Comparison of ENCODE assay signal across 24 mouse cellular contexts in the genomic region with DNA sequence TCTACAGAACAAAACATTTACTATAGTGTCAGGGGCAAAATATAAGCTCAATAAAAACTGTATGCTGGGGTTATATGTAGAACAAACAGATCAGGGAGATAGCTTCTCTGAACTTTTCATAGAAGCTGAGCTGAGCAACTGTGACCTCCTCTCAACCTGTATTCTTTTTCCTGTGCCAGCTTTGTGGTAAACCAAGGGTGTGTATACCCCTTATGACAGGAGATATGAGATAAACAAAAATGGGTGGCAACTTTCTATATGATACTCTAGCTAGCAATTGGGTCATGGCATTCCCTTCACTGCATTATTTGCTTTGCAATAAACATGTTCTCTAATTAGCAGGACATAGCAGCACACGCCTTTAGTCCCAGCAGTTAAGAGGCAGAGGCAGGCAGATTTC.
DNase-seq lines count a peak whose midpoint lies in the region; ATAC-seq and TF ChIP-seq lines count a peak whose summit lies in the region.
"Had no signal": no experiment of that assay in that cellular context is flagged by ENCODE, and none has a peak within 500 bp of the region (broad histone marks: within the 10 kb centered on the region; RNA-seq: fewer than 3 reads in every experiment).

No protein-coding gene starts in this region.

- H3K27me3 ChIP-seq in kidney, embryonic 16.5 days (ENCODE audit: insufficient read depth, low read length) = peaks cover 10% of the 10 kb centered on the region; the same call in 1 of the 2 replicates
- no peaks in the 10 kb centered on the region for H3K27me3 ChIP-seq in kidney, embryonic 14.5 days (ENCODE audit: control insufficient read depth, insufficient read depth, low read length)
- no peaks in the 10 kb centered on the region for H3K27me3 ChIP-seq in thymus, adult 2 months (ENCODE audit: control insufficient read depth, insufficient read depth, low read length)
- no peaks in the 10 kb centered on the region for H3K27me3 ChIP-seq in heart, embryonic 11.5 days (ENCODE audit: control insufficient read depth, insufficient read depth, low read length)
- H3K27me3 ChIP-seq: stomach, embryonic 15.5 days had no signal

- DNase-seq in thymus, postnatal 14 days = peak; percentile 11
- DNase-seq in thymus, adult 2 months = no peak
- peak; percentile 29 for DNase-seq in induced T-regulatory cell, adult 2 months (ENCODE audit: low read depth)
- DNase-seq: adrenal gland, postnatal 36 days; B cell, adult 2 months; cerebellum, adult 9-10 months; forebrain, postnatal 0 days; heart, postnatal 4 days; kidney, postnatal 25 days; liver, postnatal 0 days; lung, postnatal 14 days; thymus, postnatal 25 days had no signal

- no peaks in the 10 kb centered on the region for H3K36me3 ChIP-seq in kidney, embryonic 16.5 days (ENCODE audit: insufficient read depth, low read length)
- H3K36me3 ChIP-seq in kidney, embryonic 14.5 days (ENCODE audit: control insufficient read depth, insufficient read depth, low read length) = no peaks in the 10 kb centered on the region
- no peaks in the 10 kb centered on the region for H3K36me3 ChIP-seq in thymus, adult 2 months (ENCODE audit: control insufficient read depth, insufficient read depth, low read length)
- no peaks in the 10 kb centered on the region for H3K36me3 ChIP-seq in heart, embryonic 11.5 days (ENCODE audit: control insufficient read depth, insufficient read depth, low read length)
- H3K36me3 ChIP-seq: embryonic facial prominence, embryonic 10.5 days; limb, embryonic 12.5 days; neural tube, embryonic 15.5 days; stomach, embryonic 15.5 days had no signal

- no peak for ATAC-seq in kidney, embryonic 16.5 days (ENCODE audit: low FRiP score, low TSS enrichment)
- no peak for ATAC-seq in kidney, embryonic 14.5 days (ENCODE audit: low FRiP score, low TSS enrichment)
- no peak for ATAC-seq in frontal cortex, adult (ENCODE audit: low TSS enrichment)
- ATAC-seq in heart, embryonic 11.5 days (replicated peaks; ENCODE audit: insufficient number of reproducible peaks, low FRiP score, low TSS enrichment) = no peak
- ATAC-seq: forebrain, postnatal 0 days; hindbrain, embryonic 16.5 days; intestine, postnatal 0 days; liver, postnatal 0 days had no signal

- no peak overlapping the region for H3K4me3 ChIP-seq in kidney, embryonic 16.5 days (ENCODE audit: low read length)
- no peak overlapping the region for H3K4me3 ChIP-seq in kidney, embryonic 14.5 days (ENCODE audit: low read length)
- H3K4me3 ChIP-seq in thymus, adult 2 months (ENCODE audit: control insufficient read depth, insufficient read depth, low read length) = no peak overlapping the region
- H3K4me3 ChIP-seq in heart, embryonic 11.5 days (ENCODE audit: low read depth, low read length) = no peak overlapping the region
- H3K4me3 ChIP-seq: embryonic facial prominence, embryonic 10.5 days; layer of hippocampus, adult 2 months; limb, embryonic 12.5 days; neural tube, embryonic 15.5 days; stomach, embryonic 15.5 days had no signal

- no peak overlapping the region for H3K9ac ChIP-seq in kidney, embryonic 16.5 days (replicated peaks; ENCODE audit: low read length)
- no peak overlapping the region for H3K9ac ChIP-seq in kidney, embryonic 14.5 days (ENCODE audit: low read depth, low read length)
- no peak overlapping the region for H3K9ac ChIP-seq in heart, embryonic 11.5 days (ENCODE audit: low read depth, low read length)
- H3K9ac ChIP-seq: forebrain, postnatal 0 days; limb, embryonic 12.5 days; liver, postnatal 0 days; neural tube, embryonic 15.5 days; stomach, embryonic 15.5 days had no signal

- TF ChIP-seq CTCF in thymus, adult 2 months (IDR thresholded peaks at IDR 0.05; ENCODE audit: borderline replicate concordance, control insufficient read depth, extremely low read depth, insufficient read depth, low read length, poor library complexity) = no peak

- no peak for TF ChIP-seq POLR2A in thymus, adult 2 months (IDR thresholded peaks at IDR 0.05; ENCODE audit: control insufficient read depth, extremely low read depth, insufficient read depth, low read length, poor library complexity)

- WGBS in kidney, embryonic 16.5 days = 78% methylated on average over 1 of the region's 1 CpGs
- 71% methylated on average over 1 of the region's 1 CpGs for WGBS in kidney, embryonic 14.5 days
- WGBS in thymus, adult 2 months = 93% methylated on average over 1 of the region's 1 CpGs
- WGBS in heart, embryonic 11.5 days (ENCODE audit: insufficient replicate concordance) = 75% methylated on average over 1 of the region's 1 CpGs

- H3K27ac ChIP-seq in kidney, embryonic 16.5 days (ENCODE audit: low read length) = peak overlapping the region; percentile 77; the same call in 1 of the 2 replicates
- H3K27ac ChIP-seq in kidney, embryonic 14.5 days (ENCODE audit: low read depth, low read length) = no peak overlapping the region
- no peak overlapping the region for H3K27ac ChIP-seq in thymus, adult 2 months (ENCODE audit: control insufficient read depth, insufficient read depth, low read length)
- H3K27ac ChIP-seq in heart, embryonic 11.5 days (ENCODE audit: low read depth, low read length) = no peak overlapping the region
- H3K27ac ChIP-seq: layer of hippocampus, adult 2 months; limb, embryonic 12.5 days; neural tube, embryonic 15.5 days; stomach, embryonic 15.5 days had no signal

- 0 out of 2 replicates have a peak, but pooled peaks cover 5% of the 10 kb centered on the region for H3K4me1 ChIP-seq in kidney, embryonic 16.5 days (ENCODE audit: insufficient read depth, low read length)
- H3K4me1 ChIP-seq in kidney, embryonic 14.5 days (ENCODE audit: control insufficient read depth, insufficient read depth, low read length) = no peaks in the 10 kb centered on the region; the same call in 1 of the 2 replicates
- H3K4me1 ChIP-seq in thymus, adult 2 months (replicated peaks; ENCODE audit: control insufficient read depth, insufficient read depth, low read length) = peaks cover 7% of the 10 kb centered on the region; the same call in 1 of the 2 replicates
- no peaks in the 10 kb centered on the region for H3K4me1 ChIP-seq in heart, embryonic 11.5 days (ENCODE audit: control insufficient read depth, insufficient read depth, low read length)
- H3K4me1 ChIP-seq: limb, embryonic 12.5 days; neural tube, embryonic 15.5 days; stomach, embryonic 15.5 days had no signal

- no peaks in the 10 kb centered on the region for H3K9me3 ChIP-seq in kidney, embryonic 16.5 days (ENCODE audit: low read length)
- H3K9me3 ChIP-seq in kidney, embryonic 14.5 days (ENCODE audit: control insufficient read depth, low read length) = no peaks in the 10 kb centered on the region
- H3K9me3 ChIP-seq in heart, embryonic 11.5 days (replicated peaks; ENCODE audit: control insufficient read depth, low read length) = no peaks in the 10 kb centered on the region
- H3K9me3 ChIP-seq: embryonic facial prominence, embryonic 10.5 days; limb, embryonic 12.5 days; neural tube, embryonic 15.5 days; stomach, embryonic 15.5 days had no signal

- no peak overlapping the region for H3K4me2 ChIP-seq in kidney, embryonic 16.5 days (replicated peaks; ENCODE audit: low read depth, low read length)
- no peak overlapping the region for H3K4me2 ChIP-seq in kidney, embryonic 14.5 days (replicated peaks; ENCODE audit: low read depth, low read length)
- no peak overlapping the region for H3K4me2 ChIP-seq in heart, embryonic 11.5 days
- H3K4me2 ChIP-seq: limb, embryonic 12.5 days; liver, embryonic 11.5 days; neural tube, embryonic 15.5 days; stomach, embryonic 15.5 days had no signal
